Mouse (Mus musculus) T-helper 2 cell (primary cell): Measurements from ENCODE around the gene Kank4.
"Not testable (repeated sequence)": the region's sequence is repeated elsewhere in the genome, so short reads cannot be mapped to it uniquely, and the experiment has no call there.

Experiments used
- in situ Hi-C: fragments of 300-600 bp; cut with MboI, MseI; formaldehyde crosslinking; loops from one replicate; pipeline ENCODE4 v1.15.1; 2025; ENCODE audit warnings: high pct_unique_total_duplicates

Gene Kank4

GRCm38 (mm10) chr4:98817184-98817911 lies at the start of gene Kank4:
Gene Kank4, minus strand, starts transcription at chr4:98817537.
- in situ Hi-C loops, result no loop called here

GRCm38 (mm10) chr4:98865386-98866237 lies 48.3 kb upstream of the Kank4 start:
- in situ Hi-C loops, result loop anchor here (25.0 kb wide), 1 partner anchor 278 kb away; no protein-coding TSS in a partner anchor

GRCm38 (mm10) chr4:98864546-98864945 lies 47.2 kb upstream of the Kank4 start:
- in situ Hi-C loops, result loop anchor here (25.0 kb wide), 1 partner anchor 277 kb away; no protein-coding TSS in a partner anchor

GRCm38 (mm10) chr4:98864094-98864493 lies 46.8 kb upstream of the Kank4 start:
- in situ Hi-C loops, result loop anchor here (25.0 kb wide), 1 partner anchor 277 kb away; no protein-coding TSS in a partner anchor

- in situ Hi-C loops, result loop anchor here (25.0 kb wide), 1 partner anchor 276 kb away; no protein-coding TSS in a partner anchor
Observed at GRCm38 (mm10) chr4:98863451-98863850, 46.1 kb upstream of the Kank4 start.

- in situ Hi-C loops, result loop anchor here (25.0 kb wide), 1 partner anchor 271 kb away; no protein-coding TSS in a partner anchor
Observed at GRCm38 (mm10) chr4:98858151-98858855, 41.0 kb upstream of the Kank4 start.

DNA sequence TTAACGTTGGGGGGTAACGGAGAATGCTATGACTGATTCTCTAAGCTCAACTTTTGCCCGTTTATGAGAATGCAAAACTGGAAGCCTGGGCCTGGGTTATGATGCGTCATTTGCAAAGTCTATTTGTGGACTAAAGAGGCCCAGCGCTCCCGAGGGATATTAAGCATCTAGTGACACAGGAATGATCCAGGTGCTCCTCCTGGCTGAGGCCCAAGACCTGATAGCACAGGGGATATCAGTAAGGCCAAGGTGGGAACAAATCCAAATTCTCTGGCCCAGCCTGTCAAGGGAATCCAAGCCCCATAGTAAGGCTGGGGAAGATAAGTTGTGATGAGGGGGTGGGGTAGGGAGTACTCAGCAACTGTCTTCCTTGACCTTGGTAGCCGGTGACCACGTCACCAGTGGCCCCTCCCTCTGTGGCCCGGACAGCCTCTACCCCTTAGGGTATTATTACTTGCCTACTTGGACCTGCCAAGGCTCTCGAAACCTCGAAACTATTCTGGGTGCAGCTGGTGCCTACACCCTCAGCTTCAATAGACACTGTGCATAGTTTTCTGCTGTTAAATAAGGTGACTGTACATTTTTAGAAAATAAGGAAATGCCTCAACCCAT lies 39.8 kb upstream of the Kank4 start:
- in situ Hi-C loops, result loop anchor here (25.0 kb wide), 1 partner anchor 270 kb away; no protein-coding TSS in a partner anchor

- in situ Hi-C loops, result loop anchor here (25.0 kb wide), 1 partner anchor 267 kb away; no protein-coding TSS in a partner anchor
Observed at GRCm38 (mm10) chr4:98853926-98854325, 36.6 kb upstream of the Kank4 start.

DNA sequence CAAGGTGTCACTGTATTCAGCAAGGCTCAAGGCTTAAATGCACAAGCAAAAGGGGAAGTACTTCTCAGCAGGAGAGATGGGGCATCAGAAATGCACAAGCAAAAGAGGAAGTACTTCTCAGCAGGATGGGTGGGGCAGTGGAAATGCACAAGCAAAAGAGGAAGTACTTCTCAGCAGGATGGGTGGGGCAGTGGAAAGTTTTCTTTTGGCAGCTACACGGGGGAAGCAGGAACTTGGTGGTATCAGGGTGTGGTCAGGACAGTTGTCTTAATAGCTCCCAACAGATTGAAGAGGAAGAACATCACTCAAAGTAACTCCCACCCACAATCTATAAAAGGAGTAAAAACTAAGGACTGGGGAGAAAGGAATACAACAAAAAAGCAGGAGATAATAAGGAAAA lies 33.1 kb upstream of the Kank4 start:
- in situ Hi-C loops, result loop anchor here (25.0 kb wide), 1 partner anchor 263 kb away; no protein-coding TSS in a partner anchor

DNA sequence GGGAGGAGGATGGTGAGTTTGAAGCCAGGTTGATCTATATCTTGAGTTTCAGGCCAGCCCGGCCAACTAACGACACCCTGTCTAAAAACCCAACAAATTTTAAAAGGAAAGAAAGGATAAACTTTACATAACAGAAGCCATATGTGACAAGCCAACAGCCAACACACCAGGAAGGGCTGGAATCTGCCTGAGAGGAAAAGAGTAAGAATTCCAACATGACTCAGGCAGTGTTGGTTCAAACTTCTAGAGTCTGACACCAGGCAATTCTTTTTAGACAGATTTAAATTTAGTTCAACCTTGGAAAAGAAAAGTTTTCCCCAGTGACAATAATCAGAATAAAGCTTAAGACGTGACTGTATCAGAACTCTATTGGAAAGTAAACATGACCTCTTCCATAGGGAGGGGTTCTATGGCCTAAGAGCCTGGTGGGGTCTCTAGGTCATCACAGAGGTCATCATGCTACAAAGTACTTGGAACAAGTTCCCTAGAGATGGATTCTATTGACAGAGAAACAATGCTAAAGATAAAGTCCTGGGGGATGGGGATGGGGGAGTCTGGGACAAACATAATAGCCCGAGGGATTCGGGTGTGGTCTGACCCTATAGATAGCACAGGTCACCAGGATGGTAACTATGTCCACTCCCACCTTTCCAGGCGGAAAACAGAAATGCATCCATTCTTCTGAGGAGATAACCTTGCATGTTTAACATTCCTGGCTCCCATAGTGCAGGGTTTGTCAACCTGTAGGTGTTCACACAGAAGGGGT lies 30.0 kb upstream of the Kank4 start:
- in situ Hi-C loops, result no loop called here

GRCm38 (mm10) chr4:98846396-98846795 lies 29.1 kb upstream of the Kank4 start:
- in situ Hi-C loops, result no loop called here

- in situ Hi-C loops, result no loop called here
Observed at GRCm38 (mm10) chr4:98845687-98846125, 28.4 kb upstream of the Kank4 start.

DNA sequence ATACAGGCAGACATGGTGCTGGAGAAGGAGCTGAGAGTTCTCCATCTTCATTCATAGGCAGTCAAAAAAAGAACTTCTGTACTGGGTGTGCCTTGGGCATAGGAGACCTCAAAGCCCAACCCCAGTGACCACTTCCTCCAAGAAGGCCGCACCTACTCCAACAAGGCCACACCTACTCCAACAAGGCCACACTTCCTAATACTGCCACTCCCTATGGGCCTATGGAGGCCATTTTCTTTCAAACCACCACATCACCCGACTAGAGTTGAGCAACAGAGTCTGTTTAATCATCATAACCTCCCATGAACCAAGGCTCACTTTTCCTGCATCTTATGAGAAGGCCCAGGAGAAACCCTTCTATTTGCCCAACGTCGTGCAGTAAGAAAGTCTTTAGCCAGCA lies 27.9 kb upstream of the Kank4 start:
- in situ Hi-C loops, result no loop called here

- in situ Hi-C loops, result no loop called here
Observed at GRCm38 (mm10) chr4:98843906-98844597, 26.7 kb upstream of the Kank4 start.

GRCm38 (mm10) chr4:98841251-98841650 lies 23.9 kb upstream of the Kank4 start:
- in situ Hi-C loops, result not testable (repeated sequence)

DNA sequence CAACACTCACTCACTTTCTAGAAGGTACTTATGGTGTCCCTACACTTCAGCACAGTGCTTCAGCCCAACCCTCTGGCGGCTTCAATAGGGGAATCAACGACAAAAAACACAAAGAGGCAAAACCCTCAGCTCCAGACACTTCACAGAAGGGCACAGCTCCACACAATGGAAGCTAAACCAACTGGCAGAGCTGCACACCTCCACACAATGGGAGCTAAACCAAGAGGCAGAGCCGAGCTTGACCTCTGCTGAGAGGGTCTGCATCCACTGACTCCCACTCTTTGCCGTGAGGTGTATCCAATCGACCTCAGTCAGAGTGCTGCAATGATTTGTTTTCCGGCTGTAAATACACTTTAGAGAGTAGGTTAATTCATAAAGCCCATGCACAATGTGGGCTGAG lies 23.2 kb upstream of the Kank4 start:
- in situ Hi-C loops, result no loop called here

- in situ Hi-C loops, result no loop called here
Observed at GRCm38 (mm10) chr4:98838913-98839312, 21.6 kb upstream of the Kank4 start.

DNA sequence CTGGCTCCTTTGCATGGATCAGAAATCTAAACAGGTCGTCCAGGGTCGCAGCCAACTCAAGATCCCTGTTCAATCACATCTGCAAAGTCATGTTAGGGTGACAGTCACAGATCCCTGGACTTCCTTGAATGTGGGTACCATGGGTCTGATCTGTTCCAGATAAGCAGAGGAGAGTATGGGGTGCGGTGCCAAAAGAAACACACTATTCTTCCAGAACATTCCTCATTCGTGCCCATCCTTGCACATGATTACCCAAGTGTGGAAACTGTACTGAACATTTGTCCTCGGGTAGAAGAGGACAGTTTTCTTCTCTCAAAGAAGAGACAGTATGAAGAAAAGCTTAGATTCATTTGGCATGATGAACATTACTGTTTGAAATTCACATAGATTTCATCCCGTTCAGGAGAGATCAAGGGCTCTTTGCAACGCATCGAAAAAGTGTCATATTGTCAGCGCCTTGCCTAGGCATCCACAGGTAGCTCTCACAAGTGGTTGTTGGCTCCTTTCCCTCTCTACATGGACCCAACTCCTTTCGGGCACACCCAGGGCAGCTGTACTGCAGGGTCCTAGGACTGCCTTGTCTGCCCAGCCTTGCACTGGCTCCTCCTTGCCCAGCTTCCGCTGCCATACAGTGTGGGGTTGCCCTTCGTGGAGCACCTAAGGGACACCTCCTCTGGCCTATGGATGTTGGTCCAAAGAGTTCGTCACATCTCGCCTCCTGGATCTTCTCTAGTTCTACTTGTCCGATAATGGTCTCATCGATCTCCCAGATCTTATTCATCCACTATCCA lies 20.6 kb upstream of the Kank4 start:
- in situ Hi-C loops, result no loop called here

- in situ Hi-C loops, result no loop called here
Observed at GRCm38 (mm10) chr4:98836519-98836918, 19.2 kb upstream of the Kank4 start.
